Mouse (Mus musculus): ENCODE measurements around the gene Hes2. TPM values are rescaled to one million over a fixed set of nuclear protein-coding genes. Genes with fewer than 3 reads are reported as not detected.
A peak's percentile ranks its signal among the peaks of the same experiment; 100 is the strongest.

The Hes2 gene
- polyA plus RNA-seq, 1 experiment: not detected

GRCm38 (mm10) chr4:152117538-152117937 lies 41.1 kb upstream of the Hes2 start:
- H3K4me1 ChIP-seq (ENCODE audit: control insufficient read depth, insufficient read depth, insufficient read length): peaks cover 15% of the 10 kb centered on the region
- WGBS: 80% methylated on average over 9 of the region's 9 CpGs
- DNase-seq (ENCODE audit: low read depth in 1 of 2, low spot score in 2 of 2): no peak
- H3K36me3 ChIP-seq (ENCODE audit: control insufficient read depth, insufficient read depth, low read length): no peaks in the 10 kb centered on the region
- peaks cover 14% of the 10 kb centered on the region for H3K27me3 ChIP-seq (ENCODE audit: control insufficient read depth, insufficient read depth, low read length)
- H3K4me3 ChIP-seq (ENCODE audit: extremely low read depth, insufficient read depth, insufficient read length): no peak overlapping the region
- 0 out of 2 replicates have a peak overlapping the region, but pooled peaks have one; percentile 86 for H3K27ac ChIP-seq (ENCODE audit: insufficient read depth, low read length)
- TF ChIP-seq POLR2A (IDR thresholded peaks at IDR 0.05; ENCODE audit: low read depth, low read length) (no peak), CTCF (IDR thresholded peaks at IDR 0.05; ENCODE audit: extremely low read depth, insufficient read depth, insufficient read length, insufficient replicate concordance) (no peak)

GRCm38 (mm10) chr4:152119396-152120292 lies 39.0 kb upstream of the Hes2 start:
- H3K4me3 ChIP-seq (ENCODE audit: extremely low read depth, insufficient read depth, insufficient read length): peak overlapping the region; percentile 50; the same call in 1 of the 2 replicates
- no peak for DNase-seq (ENCODE audit: low read depth in 1 of 2, low spot score in 2 of 2)
- 58% methylated on average over 39 of the region's 39 CpGs for WGBS
- H3K27me3 ChIP-seq (ENCODE audit: control insufficient read depth, insufficient read depth, low read length): peaks cover 18% of the 10 kb centered on the region
- H3K4me1 ChIP-seq (ENCODE audit: control insufficient read depth, insufficient read depth, insufficient read length): peaks cover 16% of the 10 kb centered on the region
- TF ChIP-seq CTCF (IDR thresholded peaks at IDR 0.05; ENCODE audit: extremely low read depth, insufficient read depth, insufficient read length, insufficient replicate concordance): peak; percentile 33; the same call in 1 of the 2 replicates
- TF ChIP-seq POLR2A (IDR thresholded peaks at IDR 0.05; ENCODE audit: low read depth, low read length): no peak
- peak overlapping the region; percentile 72 for H3K27ac ChIP-seq (ENCODE audit: insufficient read depth, low read length)
- H3K36me3 ChIP-seq (ENCODE audit: control insufficient read depth, insufficient read depth, low read length): no peaks in the 10 kb centered on the region

GRCm38 (mm10) chr4:152120311-152121182 lies 38.1 kb upstream of the Hes2 start:
- Histone ChIP-seq H3K27me3 (ENCODE audit: control insufficient read depth, insufficient read depth, low read length) (peaks cover 21% of the 10 kb centered on the region), H3K36me3 (ENCODE audit: control insufficient read depth, insufficient read depth, low read length) (no peaks in the 10 kb centered on the region), H3K4me3 (ENCODE audit: extremely low read depth, insufficient read depth, insufficient read length) (peak overlapping the region; percentile 50; the same call in 1 of the 2 replicates), H3K4me1 (ENCODE audit: control insufficient read depth, insufficient read depth, insufficient read length) (peaks cover 23% of the 10 kb centered on the region), H3K27ac (ENCODE audit: insufficient read depth, low read length) (peak overlapping the region; percentile 72)
- 7% methylated on average over 31 of the region's 31 CpGs for WGBS
- no peak for TF ChIP-seq CTCF (IDR thresholded peaks at IDR 0.05; ENCODE audit: extremely low read depth, insufficient read depth, insufficient read length, insufficient replicate concordance)
- TF ChIP-seq POLR2A (IDR thresholded peaks at IDR 0.05; ENCODE audit: low read depth, low read length): no peak
- peak in 1 of 2 experiments; percentile 41 for DNase-seq (ENCODE audit: low read depth in 1 of 2, low spot score in 2 of 2)

GRCm38 (mm10) chr4:152121183-152121505 lies 37.5 kb upstream of the Hes2 start:
- 6% methylated on average over 12 of the region's 12 CpGs for WGBS
- DNase-seq (ENCODE audit: low read depth in 1 of 2, low spot score in 2 of 2): no peak
- Histone ChIP-seq H3K27me3 (ENCODE audit: control insufficient read depth, insufficient read depth, low read length) (peaks cover 22% of the 10 kb centered on the region), H3K4me1 (ENCODE audit: control insufficient read depth, insufficient read depth, insufficient read length) (peaks cover 24% of the 10 kb centered on the region), H3K4me3 (ENCODE audit: extremely low read depth, insufficient read depth, insufficient read length) (peak overlapping the region; percentile 50; the same call in 1 of the 2 replicates), H3K27ac (ENCODE audit: insufficient read depth, low read length) (peak overlapping the region; percentile 72), H3K36me3 (ENCODE audit: control insufficient read depth, insufficient read depth, low read length) (no peaks in the 10 kb centered on the region)
- TF ChIP-seq POLR2A (IDR thresholded peaks at IDR 0.05; ENCODE audit: low read depth, low read length) (no peak), CTCF (IDR thresholded peaks at IDR 0.05; ENCODE audit: extremely low read depth, insufficient read depth, insufficient read length, insufficient replicate concordance) (no peak)

GRCm38 (mm10) chr4:152124361-152124961 lies 34.2 kb upstream of the Hes2 start:
- Histone ChIP-seq H3K4me3 (ENCODE audit: extremely low read depth, insufficient read depth, insufficient read length) (peak overlapping the region; percentile 60), H3K27ac (ENCODE audit: insufficient read depth, low read length) (peak overlapping the region; percentile 74), H3K36me3 (ENCODE audit: control insufficient read depth, insufficient read depth, low read length) (no peaks in the 10 kb centered on the region), H3K27me3 (ENCODE audit: control insufficient read depth, insufficient read depth, low read length) (peaks cover 30% of the 10 kb centered on the region), H3K4me1 (ENCODE audit: control insufficient read depth, insufficient read depth, insufficient read length) (peaks cover 24% of the 10 kb centered on the region)
- DNase-seq (ENCODE audit: low read depth in 1 of 2, low spot score in 2 of 2): no peak
- WGBS: 8% methylated on average over 13 of the region's 13 CpGs
- TF ChIP-seq POLR2A (IDR thresholded peaks at IDR 0.05; ENCODE audit: low read depth, low read length) (no peak), CTCF (IDR thresholded peaks at IDR 0.05; ENCODE audit: extremely low read depth, insufficient read depth, insufficient read length, insufficient replicate concordance) (no peak)
